Mouse (Mus musculus): ENCODE measurements around the gene Gemin7.
"Not testable (repeated sequence)": the region's sequence is repeated elsewhere in the genome, so short reads cannot be mapped to it uniquely, and the experiment has no call there.

The Gemin7 gene

GRCm38 (mm10) chr7:19577141-19577852 is at the start of gene Gemin7, which contains the start of gene Zfp296:
Gemin7 (minus strand) TSS chr7:19577595.
Zfp296 (plus strand) TSS chr7:19577287.
- no peak for DNase-seq (ENCODE audit: low spot score in 2 of 2)

GRCm38 (mm10) chr7:19623433-19623832 is 46.0 kb upstream of the Gemin7 start:
- no peak for DNase-seq (ENCODE audit: low spot score in 2 of 2)

DNA sequence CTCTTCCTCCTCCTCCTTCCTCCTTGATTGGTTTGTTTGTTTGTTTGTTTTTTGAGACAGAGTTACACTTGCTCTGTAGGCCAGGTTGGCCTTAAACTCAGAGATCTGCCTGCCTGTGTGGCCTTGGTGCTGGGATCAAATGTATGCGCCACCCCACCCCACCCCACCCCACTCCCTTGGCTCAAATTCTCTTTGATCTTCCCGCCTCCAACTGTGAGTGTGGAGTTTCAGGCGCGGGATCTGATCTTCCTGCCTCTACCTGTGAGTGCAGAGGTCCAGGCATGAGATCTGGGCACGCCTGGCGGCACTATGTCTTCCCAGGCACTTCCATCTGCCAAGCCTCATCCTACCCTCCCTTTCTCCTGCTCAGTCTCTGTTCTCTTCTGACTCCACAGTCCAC is 44.8 kb upstream of the Gemin7 start:
- DNase-seq (ENCODE audit: low spot score in 2 of 2): no peak

- peak; percentile 68 to 81 for DNase-seq (ENCODE audit: low spot score in 2 of 2)
These were observed 43.4 kb upstream of the Gemin7 start for GRCm38 (mm10) chr7:19620811-19621210.

- peak; percentile 79 to 80 for DNase-seq (ENCODE audit: low spot score in 2 of 2)
These were observed 41.8 kb upstream of the Gemin7 start for GRCm38 (mm10) chr7:19619004-19619801.

DNA sequence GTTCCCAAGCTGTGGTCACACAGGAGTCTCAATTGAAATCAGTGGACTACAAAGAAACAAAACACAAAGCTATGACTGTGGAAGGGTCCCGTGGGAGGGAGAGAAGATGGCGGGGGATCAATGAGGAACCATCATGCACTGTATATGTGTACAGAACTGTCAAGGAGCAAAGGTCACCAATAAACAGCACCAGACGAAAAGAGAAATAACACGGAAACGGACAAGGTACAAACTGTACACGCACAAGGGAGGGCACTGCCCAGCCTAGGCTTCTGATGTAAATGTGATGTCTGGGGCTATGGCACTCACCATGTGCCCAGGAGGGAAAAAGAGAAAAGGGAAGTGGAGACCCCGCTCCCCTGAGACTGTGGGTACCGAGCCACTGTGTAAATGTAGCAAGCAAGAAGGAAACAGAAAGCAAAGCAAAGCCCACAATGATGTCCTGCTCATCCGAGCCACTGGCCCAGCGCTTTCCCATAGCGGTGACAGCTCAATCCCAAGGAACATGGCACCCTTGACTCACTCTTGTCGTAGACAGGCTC is 37.7 kb upstream of the Gemin7 start:
- DNase-seq (ENCODE audit: low spot score in 2 of 2): no peak

DNA sequence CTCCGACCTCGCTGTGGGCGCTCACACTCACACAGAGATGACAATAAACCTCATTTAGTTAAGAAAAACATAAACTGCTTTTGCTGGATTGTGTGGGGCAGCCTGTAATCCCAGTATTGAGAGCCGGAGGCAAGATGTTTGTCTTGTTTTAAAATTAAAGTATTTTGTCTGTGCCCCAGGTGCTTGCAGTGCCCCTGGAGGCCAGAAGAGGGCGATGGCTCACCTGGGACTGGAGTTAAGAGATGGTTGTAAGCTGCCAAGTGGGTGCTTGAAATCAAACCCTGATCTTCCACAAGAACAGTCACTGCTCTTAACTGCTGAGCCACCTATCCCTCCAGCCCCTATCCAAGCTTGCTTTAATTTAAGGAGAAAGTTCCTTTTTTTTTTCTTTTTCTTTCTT is 33.6 kb upstream of the Gemin7 start:
- DNase-seq (ENCODE audit: low spot score in 2 of 2): no peak

- DNase-seq (ENCODE audit: low spot score in 2 of 2): no peak
These were observed 32.4 kb upstream of the Gemin7 start for GRCm38 (mm10) chr7:19609641-19610332.

DNA sequence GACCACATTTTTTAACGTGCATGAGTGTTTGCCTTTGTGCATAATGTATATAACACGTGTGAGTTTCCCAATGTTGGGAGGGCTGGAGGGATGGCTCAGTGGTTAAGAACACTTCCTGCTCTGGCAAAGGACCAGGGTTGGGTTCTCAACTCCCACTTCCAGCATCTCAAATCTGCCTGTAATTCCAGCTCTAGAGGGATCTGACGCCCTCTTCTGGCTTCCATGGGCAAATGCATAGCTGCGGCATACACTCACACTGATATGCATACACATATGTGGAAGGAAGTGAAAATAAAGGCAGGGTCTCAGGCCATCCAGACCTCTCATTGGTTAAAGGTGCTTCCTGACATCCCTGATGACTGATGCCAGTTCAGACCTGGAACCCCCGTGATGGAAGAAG is 29.9 kb upstream of the Gemin7 start:
- DNase-seq (ENCODE audit: low spot score in 2 of 2): no peak

GRCm38 (mm10) chr7:19604606-19605214 is 27.3 kb upstream of the Gemin7 start:
- not testable (repeated sequence) for DNase-seq (ENCODE audit: low spot score in 2 of 2)

- DNase-seq (ENCODE audit: low spot score in 2 of 2): peak; percentile 96
These were observed 26.6 kb upstream of the Gemin7 start, which contains the start of gene Clasrp for GRCm38 (mm10) chr7:19603849-19604605. Clasrp (minus strand) TSS chr7:19604486.

- no peak for DNase-seq (ENCODE audit: low spot score in 2 of 2)
These were observed 25.7 kb upstream of the Gemin7 start for GRCm38 (mm10) chr7:19603055-19603454.

DNA sequence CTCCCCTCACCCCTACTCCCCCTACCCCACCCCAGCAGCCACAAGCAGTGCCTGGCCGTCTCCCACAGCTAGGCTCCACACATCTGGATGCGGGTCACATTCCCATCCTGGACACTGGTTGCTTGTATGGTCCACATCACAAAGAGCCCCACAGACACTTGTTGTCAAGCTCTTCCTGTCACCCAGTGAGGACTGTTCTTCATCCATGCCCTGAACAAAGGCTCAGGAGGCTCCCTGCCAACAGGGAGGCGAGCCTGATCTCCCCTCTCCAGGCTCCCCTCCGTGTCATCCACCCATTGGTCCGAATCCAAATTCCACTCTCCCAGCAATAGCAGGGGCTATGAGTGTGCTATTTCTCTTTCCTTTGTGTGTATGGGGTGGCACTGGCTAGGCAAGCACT is 23.2 kb upstream of the Gemin7 start:
- peak; percentile 66 to 73 for DNase-seq (ENCODE audit: low spot score in 2 of 2)

DNA sequence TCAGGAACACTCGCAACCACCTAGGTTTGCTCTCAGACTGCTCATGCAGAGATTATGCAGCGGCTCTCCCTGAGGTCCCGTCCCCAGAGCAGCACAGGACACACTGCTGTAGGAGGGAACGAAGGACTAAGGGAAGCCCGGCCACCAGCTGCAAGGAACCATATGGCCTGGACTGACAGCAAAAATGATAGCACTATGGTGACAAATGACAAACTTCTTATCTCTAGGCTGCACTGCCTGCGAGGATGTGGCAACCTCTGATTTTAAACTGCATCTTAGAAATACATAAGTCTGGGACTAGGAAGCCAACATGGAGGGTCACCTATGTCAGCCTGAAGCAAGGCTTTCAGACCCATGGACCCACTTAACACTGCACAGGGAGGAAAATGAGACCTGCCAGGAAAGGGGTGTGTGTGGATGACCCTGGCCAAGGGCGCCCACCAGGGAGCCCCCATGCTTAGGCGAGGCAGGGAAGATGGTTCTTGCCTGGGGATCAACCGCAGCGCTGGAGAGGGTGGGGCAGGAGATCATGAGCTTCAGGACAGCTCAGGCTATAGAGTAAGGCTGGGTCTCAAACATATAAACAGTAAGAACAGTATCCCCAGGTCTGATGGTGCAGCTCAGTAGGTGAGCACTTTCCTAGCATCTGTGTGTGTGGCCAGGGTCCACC is 15.8 kb upstream of the Gemin7 start:
- no peak for DNase-seq (ENCODE audit: low spot score in 2 of 2)

- DNase-seq (ENCODE audit: low spot score in 2 of 2): peak; percentile 78 to 83
These were observed 12.5 kb upstream of the Gemin7 start for GRCm38 (mm10) chr7:19589917-19590316.

DNA sequence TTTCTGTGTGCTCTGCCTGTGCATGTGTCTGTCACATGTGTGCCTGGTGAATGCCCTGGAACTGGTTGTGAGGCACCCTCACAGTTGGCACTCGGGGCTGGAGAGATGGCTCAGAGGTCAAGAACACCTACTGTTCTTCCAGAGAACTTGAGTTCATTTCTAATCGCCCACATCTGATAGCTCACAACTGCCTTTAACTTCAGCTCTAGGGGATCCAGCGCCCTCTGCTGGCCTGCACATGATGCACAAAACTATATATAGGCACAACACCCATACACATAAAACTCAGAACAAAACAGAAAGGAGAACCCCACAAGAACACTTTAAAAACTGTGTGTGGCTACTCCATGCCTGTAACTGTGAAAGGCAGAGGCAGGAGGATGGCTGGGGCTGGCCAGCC is 11.8 kb upstream of the Gemin7 start:
- DNase-seq (ENCODE audit: low spot score in 2 of 2): peak; percentile 62 to 71

- no peak for DNase-seq (ENCODE audit: low spot score in 2 of 2)
These were observed 8.9 kb upstream of the Gemin7 start for GRCm38 (mm10) chr7:19586269-19586668.

GRCm38 (mm10) chr7:19580634-19581033 is 3.2 kb upstream of the Gemin7 start:
- DNase-seq (ENCODE audit: low spot score in 2 of 2): no peak

DNA sequence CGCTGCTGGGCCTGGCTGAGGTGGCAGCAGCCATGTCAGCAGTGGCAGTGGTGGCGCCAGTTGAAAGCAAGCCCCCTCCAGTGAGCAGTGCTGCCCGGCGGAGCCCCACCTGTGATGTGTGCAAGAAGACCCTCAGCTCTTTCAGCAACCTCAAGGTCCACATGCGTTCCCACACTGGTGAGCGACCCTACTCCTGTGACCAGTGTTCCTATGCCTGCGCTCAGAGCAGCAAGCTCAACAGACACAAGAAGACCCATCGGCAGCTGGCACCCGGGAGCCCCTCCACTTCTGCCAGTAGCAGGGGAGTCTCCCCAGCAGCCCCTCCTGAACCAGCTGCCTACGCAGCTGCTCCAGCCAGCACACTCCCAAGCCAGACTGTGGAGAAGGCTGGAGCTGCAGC is 2.4 kb upstream of the Gemin7 start:
- no peak for DNase-seq (ENCODE audit: low spot score in 2 of 2)

GRCm38 (mm10) chr7:19578436-19578835 is 1.0 kb upstream of the Gemin7 start:
- no peak for DNase-seq (ENCODE audit: low spot score in 2 of 2)
